Mouse (Mus musculus) liver, adult 2 months (tissue): ENCODE data around the gene Cbarp. TPM values are rescaled to one million over a fixed set of nuclear protein-coding genes. Genes with fewer than 3 reads are reported as not detected.

Source experiments
- DNase-seq: peaks from one replicate; pipeline ENCODE4 v3.0.0-alpha.2; 2011; ENCODE audit warnings: low read depth, low spot score; ENCODE audit errors: extremely low read depth
- H3K27ac ChIP-seq: fragments of 200-500 bp; replicated peaks from 2 replicates; pipeline ENCODE4 v1.5.1; 2012; ENCODE audit warnings: low read depth, mild to moderate bottlenecking, control low read depth, inconsistent platforms, low read length; ENCODE audit not compliant: insufficient read depth
- H3K27me3 ChIP-seq: fragments of 200-500 bp; 2 replicates; pipeline ENCODE4 v1.6.1; 2012; ENCODE audit warnings: mild to moderate bottlenecking, moderate library complexity, low read length, inconsistent platforms; ENCODE audit not compliant: control insufficient read depth, insufficient read depth
- H3K36me3 ChIP-seq: fragments of 200-500 bp; 2 replicates; pipeline ENCODE4 v1.6.1; 2012; ENCODE audit warnings: low read length, inconsistent platforms; ENCODE audit not compliant: control insufficient read depth, insufficient read depth
- H3K4me1 ChIP-seq: fragments of 200-500 bp; 2 replicates; pipeline ENCODE4 v1.6.1; 2011; ENCODE audit warnings: low read length; ENCODE audit not compliant: control insufficient read depth, insufficient read depth
- H3K4me3 ChIP-seq: fragments of 200-500 bp; 2 replicates; pipeline ENCODE4 v1.5.1; 2011; ENCODE audit warnings: low read depth, mild to moderate bottlenecking, control low read depth, low read length, moderate library complexity; ENCODE audit not compliant: insufficient read depth
- H3K79me2 ChIP-seq: fragments of 200-500 bp; 2 replicates; pipeline ENCODE4 v1.6.1; 2012; ENCODE audit warnings: inconsistent platforms, mild to moderate bottlenecking, low read length, moderate library complexity; ENCODE audit not compliant: control insufficient read depth, insufficient read depth
- H3K9ac ChIP-seq: fragments of 200-500 bp; 2 replicates; pipeline ENCODE4 v1.6.1; 2012; ENCODE audit warnings: low read depth, mild to moderate bottlenecking, control low read depth, inconsistent platforms, low read length
- CTCF ChIP-seq: fragments of 200-500 bp; IDR thresholded peaks from 2 replicates; pipeline ENCODE4 v1.5.1; 2011; ENCODE audit warnings: low read depth, low read length, control low read depth
- POLR2A ChIP-seq: fragments of 200-500 bp; IDR thresholded peaks from 2 replicates; pipeline ENCODE4 v1.6.1; 2011; ENCODE audit warnings: low read length, control low read depth; ENCODE audit not compliant: insufficient read depth; ENCODE audit errors: extremely low read depth
- WGBS: fragments of 180-500 bp; shearing (Covaris S2); methylation state at CpG from one replicate; pipeline ENCODE4 v1.1.7; 2018; 5-methylcytosine and 5-hydroxymethylcytosine counted together
- polyA plus RNA-seq: library from polyadenylated mRNA; depleted of rRNA; stranded (reverse); fragments of >200 nt; gene quantifications from 2 replicates; pipeline ENCODE4 v1.2.3, GENCODE M21; 2012; rRNA removed
- total RNA-seq: library from RNA; depleted of rRNA; stranded (reverse); fragments of >200 nt; gene quantifications from 2 replicates; pipeline ENCODE4 v1.2.3, GENCODE M21; 2014; rRNA removed

The Cbarp gene
- total RNA-seq, result 0.47 and 0.55 TPM in 2 replicates
- polyA plus RNA-seq, result 1.2 TPM in 2 replicates

DNA sequence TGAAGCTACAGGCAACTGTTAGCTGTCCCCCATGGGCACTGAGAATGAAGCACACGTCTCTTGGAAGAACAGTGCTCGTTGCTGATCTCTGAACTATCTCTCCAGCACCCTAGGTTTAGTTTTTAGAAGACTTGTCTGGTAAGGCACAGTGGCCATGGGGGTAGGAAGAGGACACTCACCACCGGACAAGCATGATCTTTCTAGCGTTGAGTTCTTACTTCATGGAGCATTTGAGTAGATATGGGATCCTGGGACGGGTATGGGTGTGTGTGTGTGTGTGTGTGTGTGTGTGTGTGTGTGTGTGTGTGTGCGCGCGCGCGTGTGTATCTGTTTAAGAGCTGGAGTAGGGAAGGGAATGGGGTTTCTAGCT lies at the start of gene Cbarp:
Gene Cbarp (minus strand): TSS at position 170 of the 370 bp plus-strand sequence.
- DNase-seq, result no peak
- TF ChIP-seq POLR2A, result no peak
- TF ChIP-seq CTCF, result no peak
- peaks cover 3% of the 10 kb centered on the region; the same call in 1 of the 2 replicates for H3K36me3 ChIP-seq
- peak within 1 kb of the TSS; percentile 72 for H3K27ac ChIP-seq
- WGBS, result 84% methylated on average over 10 of the region's 10 CpGs
- H3K79me2 ChIP-seq, result peaks cover 20% of the 10 kb centered on the region
- H3K4me1 ChIP-seq, result peaks cover 23% of the 10 kb centered on the region
- H3K9ac ChIP-seq, result peak within 1 kb of the TSS; percentile 67
- H3K27me3 ChIP-seq, result no peaks in the 10 kb centered on the region
- peak within 1 kb of the TSS; percentile 43 for H3K4me3 ChIP-seq

DNA sequence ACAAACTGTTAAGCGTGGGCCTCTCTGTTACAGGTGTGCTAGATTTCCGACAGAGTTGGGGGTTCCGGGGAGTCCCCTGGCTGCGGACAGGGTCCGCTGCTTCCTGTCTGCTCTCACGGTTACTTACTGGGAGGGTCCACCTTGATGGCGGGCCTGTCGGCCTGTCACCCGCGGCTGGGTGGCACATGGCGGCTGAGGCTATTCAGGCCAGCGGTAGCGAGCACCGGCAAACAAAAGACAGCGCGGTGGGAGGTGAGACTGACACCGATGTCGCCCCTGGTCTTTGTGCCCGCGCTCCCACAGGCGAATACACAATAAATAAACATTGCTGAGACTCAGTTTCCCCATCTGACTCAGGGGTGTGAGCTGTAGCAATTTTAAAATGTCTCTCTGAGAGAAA lies 49.4 kb upstream of the Cbarp start:
- no peaks in the 10 kb centered on the region for H3K79me2 ChIP-seq
- no peak overlapping the region; the same call in 1 of the 2 replicates for H3K9ac ChIP-seq
- no peak for DNase-seq
- peaks cover 8% of the 10 kb centered on the region for H3K27me3 ChIP-seq
- no peak overlapping the region for H3K27ac ChIP-seq
- 14% methylated on average over 21 of the region's 21 CpGs for WGBS
- no peaks in the 10 kb centered on the region for H3K4me1 ChIP-seq
- no peak overlapping the region for H3K4me3 ChIP-seq
- no peak for TF ChIP-seq POLR2A
- TF ChIP-seq CTCF, result no peak
- H3K36me3 ChIP-seq, result no peaks in the 10 kb centered on the region

DNA sequence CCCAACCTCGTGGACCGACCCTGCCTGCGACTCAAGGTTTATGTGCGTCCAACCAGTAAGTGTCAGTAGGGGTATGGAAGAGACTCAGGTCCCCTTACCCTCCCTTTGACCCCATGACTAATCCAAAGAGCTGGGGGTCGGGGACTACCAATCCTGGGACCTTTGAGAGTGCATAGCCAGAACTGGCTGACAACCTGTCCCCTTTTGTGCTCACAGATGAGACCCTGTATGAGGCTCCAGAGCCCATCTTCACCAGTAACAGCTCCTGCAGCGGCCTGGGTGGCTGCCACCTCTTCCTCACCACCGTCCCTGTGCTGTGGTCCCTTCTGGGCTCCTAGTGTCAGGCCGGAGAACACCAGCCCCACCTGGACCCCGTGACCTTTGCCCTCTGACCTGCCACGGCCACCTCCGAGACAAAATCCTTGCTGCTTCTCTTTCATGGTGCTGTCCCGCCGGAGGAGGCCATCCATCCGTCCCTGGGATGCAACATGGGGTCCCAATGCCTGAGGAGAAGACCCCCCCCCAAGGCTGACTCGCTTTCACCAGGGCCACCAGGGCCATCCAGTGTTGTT lies 47.9 kb upstream of the Cbarp start:
- H3K36me3 ChIP-seq, result no peaks in the 10 kb centered on the region
- no peaks in the 10 kb centered on the region for H3K4me1 ChIP-seq
- no peak overlapping the region for H3K27ac ChIP-seq
- no peak for TF ChIP-seq POLR2A
- TF ChIP-seq CTCF, result no peak
- no peaks in the 10 kb centered on the region for H3K79me2 ChIP-seq
- 82% methylated on average over 15 of the region's 15 CpGs for WGBS
- H3K9ac ChIP-seq, result no peak overlapping the region
- DNase-seq, result no peak
- H3K27me3 ChIP-seq, result peaks cover 8% of the 10 kb centered on the region
- H3K4me3 ChIP-seq, result no peak overlapping the region

DNA sequence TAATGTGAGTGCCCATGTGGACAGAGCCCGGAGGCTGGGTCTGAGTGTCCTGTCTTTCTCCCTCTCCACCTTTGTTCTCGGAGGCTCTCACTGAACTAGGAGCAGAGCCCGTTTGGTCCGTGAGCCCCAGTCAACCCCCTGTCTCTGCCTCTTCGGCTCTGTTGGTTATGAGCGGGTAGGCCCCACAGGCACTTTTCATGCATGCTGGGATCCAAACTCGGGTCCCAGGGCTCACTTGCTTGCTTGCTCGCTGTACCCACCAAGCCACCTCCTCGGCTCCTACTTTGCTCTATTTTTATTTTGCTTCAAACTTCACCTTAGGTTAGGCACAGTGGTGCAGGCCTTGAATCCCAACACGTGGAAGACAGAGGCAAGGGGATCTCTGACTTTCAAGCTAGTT lies 47.1 kb upstream of the Cbarp start:
- no peak for DNase-seq
- TF ChIP-seq POLR2A (no peak), CTCF (no peak)
- no peaks in the 10 kb centered on the region for H3K79me2 ChIP-seq
- no peaks in the 10 kb centered on the region for H3K36me3 ChIP-seq
- no peaks in the 10 kb centered on the region for H3K4me1 ChIP-seq
- WGBS, result 93% methylated on average over 10 of the region's 10 CpGs
- peaks cover 8% of the 10 kb centered on the region for H3K27me3 ChIP-seq
- H3K27ac ChIP-seq, result no peak overlapping the region
- H3K9ac ChIP-seq, result no peak overlapping the region
- H3K4me3 ChIP-seq, result no peak overlapping the region

DNA sequence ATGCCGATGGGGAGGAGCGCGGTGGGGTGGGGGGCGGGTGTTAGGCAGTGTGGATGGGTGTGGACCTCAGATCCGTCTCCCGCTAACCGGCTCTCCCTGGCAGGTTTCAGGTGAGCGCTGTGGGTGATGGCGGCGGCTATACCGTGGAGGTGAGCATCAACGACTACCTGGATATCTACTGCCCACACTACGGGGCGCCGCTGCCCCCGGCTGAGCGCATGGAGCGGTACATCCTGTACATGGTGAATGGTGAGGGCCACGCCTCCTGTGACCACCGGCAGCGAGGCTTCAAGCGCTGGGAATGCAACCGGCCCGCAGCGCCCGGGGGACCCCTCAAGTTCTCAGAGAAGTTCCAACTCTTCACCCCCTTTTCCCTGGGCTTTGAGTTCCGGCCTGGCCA lies 46.0 kb upstream of the Cbarp start:
- DNase-seq, result no peak
- Histone ChIP-seq H3K9ac (no peak overlapping the region), H3K4me1 (no peaks in the 10 kb centered on the region), H3K36me3 (no peaks in the 10 kb centered on the region), H3K27ac (no peak overlapping the region), H3K27me3 (peaks cover 8% of the 10 kb centered on the region), H3K79me2 (no peaks in the 10 kb centered on the region), H3K4me3 (no peak overlapping the region)
- 62% methylated on average over 27 of the region's 27 CpGs for WGBS
- TF ChIP-seq POLR2A (no peak), CTCF (no peak)

DNA sequence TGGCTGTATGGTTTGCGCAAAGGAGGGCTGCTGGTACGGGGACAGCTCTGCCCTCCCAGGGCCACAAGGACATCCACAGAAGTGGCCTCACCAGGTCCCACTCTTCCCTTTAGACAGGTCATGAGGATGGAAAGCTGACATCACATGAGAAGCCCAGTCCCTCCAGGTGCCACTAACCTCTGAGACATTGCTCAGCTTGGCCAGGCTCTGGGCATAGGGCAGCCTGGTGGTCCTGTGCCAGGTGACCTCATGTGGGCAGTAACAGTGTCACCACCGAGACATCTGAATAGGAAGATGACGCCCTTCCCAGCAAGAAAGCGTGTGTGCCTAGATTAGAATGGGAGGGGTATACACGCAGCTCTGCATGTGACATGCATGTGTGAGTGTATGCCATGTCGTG lies 41.9 kb upstream of the Cbarp start:
- TF ChIP-seq POLR2A (no peak), CTCF (no peak)
- Histone ChIP-seq H3K4me1 (no peaks in the 10 kb centered on the region), H3K36me3 (no peaks in the 10 kb centered on the region), H3K9ac (no peak overlapping the region), H3K27me3 (peaks cover 4% of the 10 kb centered on the region; the same call in 1 of the 2 replicates), H3K79me2 (no peaks in the 10 kb centered on the region), H3K4me3 (no peak overlapping the region), H3K27ac (no peak overlapping the region)
- 92% methylated on average over 7 of the region's 7 CpGs for WGBS
- DNase-seq, result no peak
